In genomic region chr13:109255634-109256033, GRCm38 (mm10) we compare ENCODE assay signal across 16 mouse cellular contexts.
DNase-seq lines count a peak whose midpoint lies in the region.
"Had no signal": no experiment of that assay in that cellular context is flagged by ENCODE, and none has a peak within 500 bp of the region (broad histone marks: within the 10 kb centered on the region; RNA-seq: fewer than 3 reads in every experiment).

No protein-coding gene starts in this region.

- peak; percentile 32 to 36 for DNase-seq in adrenal gland, postnatal 36 days
- no peak for DNase-seq in adrenal gland, adult (ENCODE audit: inconsistent age in 2 of 2, low spot score in 1 of 2)
- DNase-seq in kidney, adult 18-20 months: peak; percentile 30
- no peak for DNase-seq in kidney, postnatal 4 days
- peak; percentile 40 for DNase-seq in adipocyte (ENCODE audit: low spot score)
- DNase-seq in kidney, postnatal 25 days: peak; percentile 47 to 74
- no peak for DNase-seq in urinary bladder, postnatal 36 days (ENCODE audit: low spot score in 2 of 2)
- DNase-seq: cerebellum, adult 2 months; cerebellum, postnatal 36 days; embryo, embryonic 11 days; gastrocnemius, postnatal 36 days; layer of hippocampus, adult 9-11 months; lung, adult 18-20 months; lung, postnatal 14 days; midbrain, embryonic 14.5 days; right cerebral cortex, postnatal 14 days had no signal

Comparison
In these comparisons a context has a peak if more than half of its experiments do, and no peak if none do; other contexts are left out.
1. DNase-seq: peak in adrenal gland, postnatal 36 days (2 of 2), kidney, adult 18-20 months (single experiment), adipocyte (single experiment) and kidney, postnatal 25 days (2 of 2); none in adrenal gland, adult (0 of 2), kidney, postnatal 4 days (0 of 2) and urinary bladder, postnatal 36 days (0 of 2).